Mouse (Mus musculus) layer of hippocampus, postnatal 36 days (tissue): Measurements from ENCODE around the gene Spry1. TPM values are rescaled to one million over a fixed set of nuclear protein-coding genes. Genes with fewer than 3 reads are reported as not detected.

ENCODE experiments used
- DNase-seq, 2 experiments: peaks; one replicate each; pipeline ENCODE4 v3.0.0; 2022
- total RNA-seq, 2 experiments: library from RNA; stranded (reverse); gene quantifications; 2 replicates each; pipeline ENCODE4 v1.2.3; 2021

The Spry1 gene
- total RNA-seq, 2 experiments from 2014 or later: 13.3 to 13.8 TPM

- no peak for DNase-seq
Measured at GRCm38 (mm10) chr3:37672266-37673040, 32.7 kb downstream of the Spry1 start.

- DNase-seq: no peak
Measured at GRCm38 (mm10) chr3:37673513-37674261, 33.9 kb downstream of the Spry1 start.

- DNase-seq: no peak
Measured at GRCm38 (mm10) chr3:37675056-37675525, 35.3 kb downstream of the Spry1 start.

GRCm38 (mm10) chr3:37676291-37676690 lies 36.5 kb downstream of the Spry1 start:
- DNase-seq: no peak

- no peak for DNase-seq
Measured at GRCm38 (mm10) chr3:37686219-37686618, 46.5 kb downstream of the Spry1 start.

GRCm38 (mm10) chr3:37686751-37687150 lies 47.0 kb downstream of the Spry1 start:
- no peak for DNase-seq

GRCm38 (mm10) chr3:37687158-37687980 lies 47.6 kb downstream of the Spry1 start:
- DNase-seq: peak; percentile 42

GRCm38 (mm10) chr3:37692945-37693344 lies 53.2 kb downstream of the Spry1 start:
- no peak for DNase-seq

- DNase-seq: no peak
Measured at GRCm38 (mm10) chr3:37693552-37693951, 53.8 kb downstream of the Spry1 start.

Other genes starting within 250 kb of the Spry1 start
- 10 to 100 TPM; 19.6 to 26.2 TPM for gene Spata5, start 220.1 kb upstream of the Spry1 start, total RNA-seq
- gene Nudt6, start 219.7 kb upstream of the Spry1 start, total RNA-seq: 1 to 10 TPM; 4.5 to 5.4 TPM
- 1 to 10 TPM; 4.7 to 4.9 TPM for gene Gm5148, start 84.5 kb downstream of the Spry1 start, total RNA-seq